Mouse (Mus musculus) c-Kit-negative CD71-positive TER-119-positive erythroid progenitor cells, embryonic 14.5 days (primary cell): ENCODE results near the gene 4930519G04Rik.
"Not testable (repeated sequence)": the region's sequence is repeated elsewhere in the genome, so short reads cannot be mapped to it uniquely, and the experiment has no call there.

Source experiments
- DNase-seq: peaks from one replicate; pipeline ENCODE4 v3.0.0-alpha.2; 2013; ENCODE audit warnings: low read depth, low spot score

Gene 4930519G04Rik

DNA sequence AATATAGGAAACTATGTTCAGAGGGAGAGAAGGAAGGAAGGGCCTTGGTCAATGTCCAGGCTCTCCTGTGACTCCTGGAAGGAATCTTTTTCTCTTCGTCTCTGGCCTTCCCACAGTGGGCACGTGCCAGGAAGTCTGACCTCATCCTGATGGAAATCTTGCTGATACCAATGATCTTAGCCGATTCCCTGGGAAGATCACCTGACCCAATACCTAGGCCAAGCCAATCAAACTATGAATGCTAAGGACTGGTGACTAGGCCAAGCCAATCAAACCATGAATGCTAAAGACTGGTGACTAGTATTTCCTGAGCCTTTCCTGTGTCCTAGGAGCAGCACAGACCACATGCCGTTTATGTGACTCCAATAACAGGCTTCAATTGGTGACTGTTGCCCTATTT lies 60.2 kb downstream of the 4930519G04Rik start:
- no peak for DNase-seq

DNA sequence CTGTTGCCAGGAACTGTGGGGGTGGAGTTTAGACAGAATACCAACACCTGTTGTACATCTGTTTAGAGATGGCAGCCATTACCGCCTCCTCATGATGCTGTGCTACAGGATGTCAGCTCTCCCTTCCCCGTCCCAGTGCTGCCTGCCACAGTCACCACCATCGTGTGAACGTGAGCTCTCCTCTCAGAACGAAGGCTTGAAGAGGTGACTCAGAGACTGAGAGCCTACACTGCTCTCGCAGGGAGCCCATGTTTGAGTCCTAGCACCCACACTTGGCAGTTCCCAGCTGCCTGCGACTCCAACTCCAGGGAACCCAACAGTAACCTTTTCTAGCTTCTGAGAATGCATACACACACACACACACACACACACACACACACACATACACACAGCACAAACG lies 61.4 kb downstream of the 4930519G04Rik start:
- DNase-seq = no peak

DNA sequence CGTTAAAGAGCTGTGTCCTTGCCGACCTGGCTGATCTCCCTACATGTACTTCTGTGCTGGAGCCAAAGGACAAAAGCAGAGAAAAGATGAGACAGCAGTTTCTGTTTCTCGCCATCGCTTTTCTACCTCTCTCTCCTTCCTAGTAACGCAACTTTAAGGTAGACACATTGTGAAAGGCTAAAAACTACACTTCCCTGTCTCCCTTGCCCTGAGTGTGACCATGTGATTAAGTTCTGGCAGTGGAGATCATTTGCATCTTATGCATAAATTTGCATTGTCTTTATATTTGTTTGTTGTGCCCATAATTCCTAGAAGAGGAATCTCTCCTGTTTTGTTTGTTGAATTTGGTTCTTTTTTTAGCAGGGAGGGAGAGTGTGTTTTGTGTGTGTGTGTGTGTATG lies 62.4 kb downstream of the 4930519G04Rik start:
- DNase-seq = no peak

DNA sequence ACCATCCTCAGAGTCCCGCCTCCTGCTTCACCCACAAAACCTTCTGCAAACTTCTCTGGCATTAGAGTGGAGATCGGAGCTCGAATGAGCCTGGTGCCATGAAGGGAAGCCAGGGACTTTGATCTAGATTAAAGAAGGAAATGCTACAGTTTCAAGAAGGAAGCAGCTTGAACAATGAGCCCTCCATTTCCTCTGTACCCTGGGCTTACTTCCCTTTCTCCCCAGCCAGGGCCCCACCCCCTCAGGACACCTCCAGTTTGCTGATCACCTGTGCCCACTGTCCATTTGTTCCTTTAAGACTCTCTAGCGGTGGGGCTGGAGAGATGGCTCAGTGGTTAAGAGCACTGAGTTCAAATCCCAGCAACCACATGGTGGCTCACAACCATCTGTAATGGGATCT lies 63.3 kb downstream of the 4930519G04Rik start:
- no peak for DNase-seq

DNA sequence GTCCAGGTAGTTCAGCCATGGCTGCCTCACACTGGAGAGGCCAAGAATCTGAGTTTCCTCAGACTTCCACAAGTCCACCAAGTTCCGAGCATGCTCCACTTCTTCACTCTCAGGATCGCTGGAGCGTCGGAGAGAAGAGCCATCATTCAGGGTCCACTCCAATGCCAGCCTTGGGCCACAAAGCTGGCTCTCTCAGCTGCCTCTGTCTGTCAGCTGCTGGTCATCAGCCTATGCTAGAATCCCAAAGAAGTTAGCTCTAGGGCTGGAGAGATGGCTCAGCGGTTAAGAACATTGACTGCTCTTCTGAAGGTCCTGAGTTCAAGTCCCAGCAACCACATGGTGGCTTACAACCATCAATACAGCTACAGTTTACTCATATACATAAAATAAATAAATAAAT lies 63.9 kb downstream of the 4930519G04Rik start:
- DNase-seq = not testable (repeated sequence)

DNA sequence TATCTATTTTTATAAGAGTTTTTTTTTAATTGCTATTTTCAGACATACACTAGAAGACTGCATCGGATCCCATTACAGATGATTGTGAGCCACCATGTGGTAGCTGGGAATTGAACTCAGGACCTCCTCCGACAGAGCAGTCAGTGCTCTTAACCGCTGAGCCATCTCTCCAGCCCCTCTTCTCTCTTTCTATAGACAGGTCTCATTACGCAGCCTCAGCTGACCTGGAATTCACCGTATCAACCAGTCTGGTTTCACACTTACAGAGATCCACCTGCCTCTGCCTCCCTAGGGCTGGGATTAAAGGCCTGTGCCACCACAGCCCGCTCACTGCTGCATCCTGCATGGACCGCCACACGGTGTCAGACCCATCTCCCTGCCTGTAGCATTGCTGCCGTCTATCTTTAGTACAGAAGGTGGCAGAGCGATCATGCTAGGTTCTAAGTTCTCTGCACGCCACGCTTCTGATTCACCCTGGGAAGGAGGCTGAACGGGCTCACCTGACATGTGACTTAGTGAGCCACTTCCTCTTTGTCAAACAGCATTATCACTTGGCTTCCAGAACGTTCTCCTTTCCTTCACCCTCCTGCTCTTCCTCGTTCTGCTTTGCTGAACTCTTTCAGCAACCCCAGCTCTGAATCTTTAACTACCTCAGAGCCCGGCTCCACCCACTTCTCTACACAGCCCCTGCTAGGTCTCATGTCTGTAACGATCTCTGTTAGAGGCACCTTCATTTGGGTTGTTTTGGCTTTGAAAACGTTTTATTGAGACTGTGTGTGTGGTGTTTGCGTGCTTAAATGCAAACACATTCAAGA lies 68.3 kb downstream of the 4930519G04Rik start:
- no peak for DNase-seq

DNA sequence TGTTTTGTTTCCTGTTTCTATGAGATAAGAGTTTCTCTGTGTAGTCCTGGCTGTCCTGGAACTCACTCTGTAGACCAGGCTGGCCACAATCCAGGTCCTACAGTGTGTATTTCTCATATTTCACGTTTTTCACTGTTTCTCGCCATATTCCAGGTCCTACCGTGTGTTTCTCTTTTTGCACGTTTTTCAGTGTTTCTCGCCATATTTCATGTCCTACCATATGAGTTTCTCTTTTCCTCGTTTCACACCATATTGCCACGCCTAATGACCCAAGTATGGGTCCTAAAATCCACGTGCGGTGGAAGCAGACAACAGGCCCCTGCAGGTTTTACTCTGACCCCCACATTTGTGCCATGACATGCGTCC lies 68.9 kb downstream of the 4930519G04Rik start:
- DNase-seq = peak; percentile 19

DNA sequence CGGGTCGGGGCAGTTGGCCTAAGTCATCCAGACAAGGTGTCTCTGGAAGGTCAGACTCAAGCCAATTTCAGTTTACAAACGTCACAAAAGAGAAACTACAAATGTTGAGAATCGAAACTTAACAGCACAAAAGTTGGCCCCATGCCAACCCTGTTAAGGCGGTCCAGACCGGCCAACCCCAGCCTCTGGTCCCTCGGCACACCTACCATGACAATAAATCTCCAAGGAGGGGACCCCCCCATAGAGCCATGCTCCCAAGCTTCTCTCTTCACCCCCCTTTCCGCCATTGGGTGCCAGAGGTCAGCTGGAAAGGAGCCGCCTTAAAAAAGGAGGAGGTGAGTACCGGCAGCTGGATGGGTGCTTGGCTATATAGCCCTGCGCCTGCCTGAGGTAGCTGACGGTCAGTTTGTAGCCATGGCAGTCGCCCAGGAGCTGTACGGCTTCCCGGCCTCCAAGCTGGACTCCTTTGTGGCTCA lies 69.6 kb downstream of the 4930519G04Rik start, which contains the start of gene Oasl1:
Oasl1 (plus strand) TSS at position 243 of the 476 bp plus-strand sequence.
- no peak for DNase-seq

DNA sequence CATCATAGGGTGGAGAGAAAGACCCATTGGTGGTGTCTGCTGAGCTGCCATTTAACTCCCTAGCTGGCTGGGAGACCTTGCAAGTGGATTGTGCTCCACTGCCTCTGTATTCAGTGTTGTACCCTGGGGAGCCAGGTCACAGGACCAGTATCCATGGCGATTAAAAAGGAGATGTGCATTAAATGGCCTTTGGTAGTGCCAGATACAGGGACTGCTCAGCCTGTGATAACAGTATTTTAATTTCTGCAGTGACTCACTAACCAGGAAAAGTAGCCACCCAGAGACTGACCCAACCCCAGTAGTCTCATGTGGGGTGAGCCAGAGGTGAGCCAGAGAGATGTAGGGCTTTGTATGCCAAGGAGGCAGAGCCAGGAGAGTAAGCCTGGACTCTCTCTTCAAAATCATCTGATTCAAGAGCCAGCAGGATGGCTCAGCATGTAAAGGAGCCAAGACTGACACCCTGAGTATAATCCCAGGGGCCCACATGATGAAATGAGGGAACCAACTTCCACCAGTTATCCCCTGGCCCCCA lies 72.8 kb downstream of the 4930519G04Rik start:
- no peak for DNase-seq

DNA sequence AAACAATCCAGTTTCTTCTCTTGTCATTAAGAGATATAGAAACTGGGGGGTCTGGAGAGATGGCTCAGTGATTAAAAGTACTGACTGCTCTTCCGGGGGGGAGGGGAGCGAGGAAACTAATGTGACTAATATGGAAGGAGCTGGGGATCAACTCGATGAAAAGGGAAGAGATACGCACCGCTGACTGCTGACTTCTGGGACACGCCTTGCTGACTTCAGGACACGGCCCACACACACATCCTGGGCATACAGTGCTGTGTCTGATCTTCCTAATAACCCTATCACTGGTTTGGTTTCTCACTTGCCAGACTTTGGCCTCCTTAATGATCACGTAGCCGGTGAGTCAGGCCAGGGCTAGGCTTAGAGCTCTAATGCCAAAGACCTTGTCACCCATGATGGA lies 73.3 kb downstream of the 4930519G04Rik start:
- DNase-seq = no peak

DNA sequence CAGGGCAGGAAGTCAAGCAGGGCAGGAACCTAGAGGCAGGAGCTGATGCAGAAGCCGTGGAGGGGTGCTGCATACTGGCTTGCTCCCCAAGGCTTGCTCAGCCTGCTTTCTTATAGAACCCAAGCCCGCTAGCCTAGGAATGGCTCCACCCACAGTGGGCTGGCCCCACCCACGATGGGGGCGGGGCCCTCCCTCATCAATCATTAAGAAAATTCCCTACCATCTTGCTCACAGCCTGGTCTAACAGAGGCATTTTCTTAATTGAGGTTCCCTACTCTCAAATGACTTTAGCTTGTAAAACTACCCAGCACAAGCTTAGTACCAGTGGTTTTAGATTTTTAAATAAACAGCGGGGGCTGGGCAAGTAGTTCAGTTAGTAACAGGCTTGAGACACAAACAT lies 78.2 kb downstream of the 4930519G04Rik start:
- no peak for DNase-seq

DNA sequence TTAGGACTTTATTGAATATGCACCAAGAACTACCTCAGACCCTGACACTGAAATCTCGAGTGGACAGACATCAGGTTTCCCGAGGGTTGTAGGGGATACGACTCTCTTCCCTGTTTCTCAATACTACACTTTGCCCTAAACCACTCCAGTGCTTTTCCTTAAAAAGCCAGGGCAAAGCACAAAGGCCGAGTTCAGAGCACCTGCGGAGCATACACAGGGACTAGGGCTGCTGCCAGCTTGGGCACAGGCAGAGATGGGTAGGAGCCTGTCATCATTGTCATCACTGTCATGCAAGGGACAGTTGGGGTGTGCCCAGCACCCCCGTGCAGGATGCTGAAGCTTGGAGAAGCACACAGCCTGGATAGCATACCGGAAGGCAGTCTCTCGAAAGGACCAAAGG lies 79.7 kb downstream of the 4930519G04Rik start:
- DNase-seq = no peak
